Mouse (Mus musculus): ENCODE data around the gene Pctp.

Gene Pctp

DNA sequence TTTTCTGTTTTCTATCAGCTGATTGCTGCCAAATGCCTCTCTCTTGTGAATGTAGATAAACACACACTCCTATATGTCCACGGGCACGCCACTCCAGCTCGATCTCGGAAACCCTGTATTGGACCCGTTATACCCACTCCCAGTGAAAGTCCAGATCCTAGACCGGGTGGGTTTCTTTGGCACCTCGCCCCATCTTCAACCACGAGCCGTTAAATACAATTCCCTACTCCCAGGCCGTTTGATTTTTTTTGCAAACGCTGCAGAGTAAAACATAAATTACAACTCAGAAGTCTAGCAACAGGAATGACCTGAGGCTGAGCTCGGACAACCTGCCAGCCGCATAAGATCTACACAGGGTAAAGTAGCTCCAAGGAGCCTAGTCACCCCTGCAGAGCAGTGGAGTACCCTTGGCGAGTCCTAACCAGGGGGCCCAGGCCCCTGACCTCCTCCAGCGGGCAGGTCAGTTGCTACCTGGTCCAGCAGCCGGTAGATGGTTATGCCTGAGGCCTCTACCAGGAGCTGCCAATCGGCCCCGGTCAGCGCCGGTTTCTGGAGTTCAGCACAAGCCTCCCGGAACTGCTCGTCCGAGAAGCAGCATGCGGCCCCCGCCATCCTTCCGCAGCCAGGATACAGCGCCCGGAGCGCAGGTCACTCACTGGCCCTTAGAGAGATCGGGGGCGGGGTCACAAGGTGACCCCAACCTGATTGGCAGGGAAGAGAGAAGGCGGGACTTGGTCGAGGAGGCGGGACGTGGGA, at the start of gene Pctp:
Gene Pctp, minus strand, starts transcription at position 664 of the 756 bp plus-strand sequence.
- DNase-seq = peak; percentile 87 to 91

DNA sequence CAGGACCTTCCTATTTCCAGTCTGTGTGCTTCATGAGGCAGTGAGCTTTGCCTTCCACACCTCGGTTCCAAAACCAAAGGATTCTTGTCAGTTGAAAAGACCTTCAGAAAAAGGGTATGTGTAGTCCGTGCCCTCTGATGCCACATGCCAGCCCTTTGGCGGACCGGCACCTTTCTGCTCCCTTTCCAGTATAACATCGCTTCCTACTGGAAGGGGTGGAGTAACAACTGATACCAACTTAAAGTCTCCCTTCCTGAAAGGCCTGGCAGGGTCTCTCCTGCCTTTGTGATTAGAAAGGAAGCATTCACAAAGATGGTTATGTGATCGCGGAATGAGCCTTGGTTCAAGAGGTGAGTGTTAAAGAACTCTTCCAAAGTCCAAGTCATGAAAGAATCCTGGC, 47.3 kb upstream of the Pctp start:
- DNase-seq = peak; percentile 17 to 51

DNA sequence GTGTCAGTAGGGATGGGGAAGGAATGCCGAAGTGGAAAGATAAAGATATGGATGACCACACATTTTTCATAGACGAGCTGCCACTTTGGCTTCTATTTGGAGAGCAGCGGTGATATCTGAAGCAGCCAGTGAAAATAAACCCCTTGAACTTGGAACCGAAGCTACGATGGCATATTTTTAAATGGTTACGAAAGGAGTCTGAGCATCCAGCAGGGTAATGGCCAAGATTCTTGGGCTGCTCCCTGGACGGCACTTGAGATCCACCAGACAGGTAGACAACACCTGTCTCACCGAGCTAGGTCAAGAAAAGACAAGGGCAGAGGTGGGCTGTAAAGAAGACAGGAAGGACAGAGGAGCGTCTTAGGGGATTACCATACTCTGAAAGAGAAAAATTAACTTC, 44.6 kb upstream of the Pctp start:
- no peak for DNase-seq

DNA sequence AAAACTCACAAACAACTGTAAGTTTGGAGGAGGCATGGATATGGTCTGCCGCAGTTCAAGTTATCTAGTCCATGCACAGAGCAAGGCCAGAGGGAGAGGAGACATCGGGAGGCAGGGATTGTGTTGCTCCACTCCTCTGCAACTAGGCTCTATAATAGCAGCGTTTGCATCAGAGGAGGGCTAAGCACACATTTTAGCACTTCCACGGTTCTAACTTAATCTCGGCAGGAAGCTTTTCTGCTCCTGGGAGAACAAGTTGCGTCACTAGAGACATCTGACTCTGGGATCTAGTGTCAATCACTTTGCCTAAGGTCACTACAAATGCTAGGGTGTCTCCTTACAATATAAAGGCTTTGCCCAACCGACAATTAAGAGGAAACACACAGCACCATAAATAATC, 43.5 kb upstream of the Pctp start:
- DNase-seq = no peak

DNA sequence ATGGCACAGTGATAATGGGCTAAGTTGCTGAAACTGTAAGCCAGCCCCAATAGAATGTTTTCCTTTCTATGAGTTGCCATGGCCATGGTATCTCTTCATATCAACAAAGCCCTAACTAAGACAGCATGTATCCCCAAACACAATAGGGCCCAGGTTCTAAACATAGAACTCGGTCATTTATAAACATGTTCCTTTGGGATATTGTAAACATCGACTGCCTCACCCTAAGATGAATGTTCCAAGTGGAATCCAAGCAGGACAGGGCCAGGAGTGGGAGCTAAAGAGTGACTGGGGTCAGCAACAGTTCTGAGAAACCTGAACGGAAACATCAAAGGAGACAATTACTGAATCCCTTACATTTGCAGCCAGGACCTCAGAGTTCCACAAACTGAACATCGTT, 41.8 kb upstream of the Pctp start:
- peak in 1 of 2 experiments; percentile 60 for DNase-seq

DNA sequence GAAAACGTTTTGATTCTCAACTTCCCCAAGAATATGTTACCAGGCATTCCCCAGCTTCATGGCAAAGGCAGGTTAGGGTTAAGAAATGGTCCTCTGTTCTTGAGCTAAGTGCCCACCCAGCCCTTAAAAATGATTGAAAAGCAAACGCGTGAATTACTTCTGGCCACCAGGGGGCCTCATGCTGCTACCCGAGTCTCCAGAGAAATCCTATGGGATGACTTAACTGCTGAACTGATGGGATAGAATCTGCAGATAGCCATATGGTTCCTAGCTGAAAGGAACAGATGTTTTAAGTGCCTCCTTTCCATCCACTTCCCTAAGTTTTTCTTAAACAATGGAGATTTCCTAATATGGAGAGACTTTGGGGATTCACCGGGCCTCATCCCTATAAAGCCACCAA, 35.3 kb upstream of the Pctp start:
- DNase-seq = peak; percentile 45 to 60

DNA sequence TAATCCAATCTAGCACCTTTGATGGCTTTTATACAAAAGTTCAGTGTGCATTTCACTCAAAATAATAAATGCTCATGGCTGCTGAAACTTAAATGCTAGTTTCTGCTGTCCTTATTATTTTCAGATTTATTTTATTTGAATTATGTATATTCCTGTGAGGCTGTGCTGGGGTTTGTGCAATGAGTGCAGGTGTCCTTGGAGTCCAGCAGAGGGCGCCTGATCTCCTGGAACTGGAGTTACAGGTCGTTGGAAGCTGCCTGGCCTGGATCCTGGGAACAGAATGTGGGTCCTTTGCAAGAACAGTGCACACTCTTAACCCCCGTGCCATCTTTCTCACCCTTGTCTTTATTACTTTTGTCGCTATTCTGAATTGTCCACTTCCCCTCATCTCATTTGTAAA, 33.7 kb upstream of the Pctp start:
- peak in 1 of 2 experiments; percentile 46 for DNase-seq

DNA sequence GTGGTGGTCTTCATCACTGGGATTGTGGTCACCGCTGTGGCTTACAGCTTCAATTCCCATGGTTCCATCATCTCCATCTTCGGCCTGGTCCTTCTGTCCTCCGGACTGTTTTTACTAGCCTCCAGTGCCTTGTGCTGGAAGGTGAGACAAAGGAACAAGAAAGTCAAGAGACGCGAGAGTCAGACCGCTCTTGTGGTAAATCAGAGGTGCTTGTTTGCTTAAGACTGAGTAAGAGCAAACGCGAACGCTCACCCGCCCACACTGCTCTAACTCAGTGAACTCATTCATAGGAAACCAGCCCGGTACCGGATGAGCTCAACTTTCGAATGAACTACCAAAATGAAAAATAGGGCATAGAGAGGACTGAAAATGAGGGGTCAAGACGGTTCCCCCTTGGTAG, 32.8 kb upstream of the Pctp start:
- DNase-seq = peak in 1 of 2 experiments; percentile 49

DNA sequence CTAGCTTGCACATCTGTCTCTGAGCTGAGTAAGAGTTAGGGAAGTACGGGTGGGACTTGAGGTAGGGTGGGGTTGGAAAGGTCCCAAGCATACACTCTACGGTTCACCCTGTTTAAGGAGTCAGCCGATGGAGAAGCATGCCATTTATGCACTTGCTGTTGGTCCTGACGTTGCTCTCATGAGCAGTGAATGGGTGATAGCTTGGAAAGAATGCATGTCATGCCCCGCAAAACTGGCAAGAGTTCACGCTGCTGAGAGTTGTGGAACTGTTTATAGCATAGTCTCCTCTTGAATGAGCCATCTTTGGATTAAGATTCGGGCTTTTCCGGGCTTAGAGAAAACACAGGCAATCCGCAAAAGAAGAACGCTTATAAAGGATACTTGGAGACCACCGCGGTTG, 32.0 kb upstream of the Pctp start:
- DNase-seq = peak; percentile 32 to 49

DNA sequence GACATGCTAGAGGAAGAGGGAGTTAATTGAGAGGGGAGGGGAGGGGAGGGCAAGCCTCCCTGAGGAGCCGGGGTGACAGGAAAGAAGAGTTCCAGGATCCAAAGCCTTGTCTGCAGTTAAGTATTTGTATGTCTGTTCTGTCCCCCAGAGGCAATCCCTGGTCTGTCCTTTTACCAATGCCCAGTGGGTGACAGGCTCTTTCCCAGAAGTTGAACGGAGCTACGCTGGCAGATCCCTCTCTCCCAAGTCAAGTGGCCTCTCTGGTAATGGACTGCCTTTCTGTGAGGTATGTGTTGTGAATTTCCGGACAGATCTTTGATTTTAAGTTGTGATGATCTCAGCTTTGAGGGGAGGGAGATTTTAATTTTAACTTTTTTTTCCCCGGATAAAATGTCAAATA, 30.7 kb upstream of the Pctp start:
- DNase-seq = no peak

DNA sequence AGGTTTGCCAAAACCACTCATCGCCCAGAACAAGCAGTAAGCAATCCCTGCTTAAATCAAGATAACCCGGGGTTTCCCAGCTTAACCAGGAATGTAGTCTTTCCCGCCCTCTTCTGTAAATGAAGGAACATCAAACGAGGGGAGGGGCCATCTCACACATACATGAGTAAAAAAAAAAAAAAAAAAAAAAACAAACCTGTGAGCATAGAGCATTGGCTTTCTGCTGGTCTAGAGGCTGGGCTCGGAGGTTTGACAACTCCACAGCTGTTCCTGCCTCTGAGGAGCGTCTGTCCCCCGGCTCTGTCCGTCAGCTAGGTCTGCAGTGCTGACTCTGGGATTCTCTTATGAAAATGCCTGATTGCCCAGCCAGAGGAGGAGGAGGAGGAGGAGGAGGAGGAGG, 30.1 kb upstream of the Pctp start:
- DNase-seq = peak in 1 of 2 experiments; percentile 57

DNA sequence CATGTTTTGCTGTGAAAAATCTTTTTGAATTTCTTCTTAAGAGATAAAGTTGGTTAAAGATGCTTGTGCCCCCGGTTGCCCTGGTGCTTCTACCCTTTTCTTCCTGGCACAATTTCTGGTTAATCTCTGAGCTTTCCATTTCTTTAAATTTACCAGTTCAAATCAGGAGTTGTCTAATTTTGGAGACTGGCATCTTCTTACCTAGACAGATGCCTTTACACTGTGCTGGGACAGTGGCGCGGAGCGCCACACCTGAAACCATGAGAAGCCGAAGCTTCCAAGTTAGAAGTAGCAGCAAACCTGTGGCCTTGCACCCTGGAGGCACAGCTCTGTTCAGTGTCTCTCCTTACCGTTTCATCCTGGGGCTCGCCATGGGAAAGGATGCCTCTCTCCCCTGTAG, 28.4 kb upstream of the Pctp start:
- DNase-seq = no peak

DNA sequence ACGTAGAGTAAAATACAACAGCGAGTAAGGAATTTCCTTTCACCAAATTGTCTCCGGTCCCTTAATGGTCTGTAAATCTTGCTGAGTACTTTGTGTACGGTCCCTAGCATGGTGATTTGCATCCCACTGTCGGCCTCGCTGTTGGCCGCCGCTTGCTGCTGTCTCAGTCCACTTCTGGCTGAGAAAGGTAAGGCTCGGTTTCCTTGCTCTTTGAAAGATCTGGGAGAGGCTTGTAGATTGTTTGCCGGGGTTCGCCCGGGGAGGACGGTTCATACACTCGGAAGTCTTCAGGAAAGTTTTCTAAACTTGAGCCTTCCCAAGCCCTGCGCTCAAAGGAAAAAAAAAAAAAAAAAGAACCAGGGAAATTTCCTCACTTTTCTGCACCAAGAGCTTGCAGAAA, 27.9 kb upstream of the Pctp start:
- DNase-seq = peak; percentile 65 to 68

DNA sequence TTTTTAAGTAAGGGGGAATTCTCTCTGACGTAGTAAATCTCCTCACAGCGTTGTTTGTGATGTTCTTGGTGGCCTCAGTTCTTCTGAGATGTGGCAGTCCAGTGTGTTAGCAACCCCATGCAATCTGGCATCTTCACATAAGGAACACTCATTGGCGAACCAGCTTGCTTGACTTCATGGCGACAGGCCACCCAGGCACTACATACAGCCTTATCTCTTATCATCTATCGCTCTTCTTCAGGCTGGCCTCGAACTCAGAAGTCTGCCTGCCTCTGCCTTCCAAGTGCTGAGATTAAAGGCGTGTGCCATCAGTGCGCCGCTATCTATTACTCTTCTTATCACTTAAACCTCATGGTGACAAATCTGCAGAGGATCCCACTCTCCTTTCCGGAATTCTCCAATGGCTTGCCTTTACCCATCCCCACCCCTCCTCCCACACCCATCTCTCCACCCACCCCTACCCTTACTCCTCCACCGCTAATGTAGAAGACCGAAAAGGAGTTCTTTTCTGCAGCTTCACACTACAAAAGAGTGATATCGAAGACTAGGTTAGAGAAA, 27.2 kb upstream of the Pctp start, which contains the start of gene Tmem100:
Gene Tmem100, plus strand, starts transcription at position 508 of the 558 bp plus-strand sequence.
- DNase-seq = no peak

DNA sequence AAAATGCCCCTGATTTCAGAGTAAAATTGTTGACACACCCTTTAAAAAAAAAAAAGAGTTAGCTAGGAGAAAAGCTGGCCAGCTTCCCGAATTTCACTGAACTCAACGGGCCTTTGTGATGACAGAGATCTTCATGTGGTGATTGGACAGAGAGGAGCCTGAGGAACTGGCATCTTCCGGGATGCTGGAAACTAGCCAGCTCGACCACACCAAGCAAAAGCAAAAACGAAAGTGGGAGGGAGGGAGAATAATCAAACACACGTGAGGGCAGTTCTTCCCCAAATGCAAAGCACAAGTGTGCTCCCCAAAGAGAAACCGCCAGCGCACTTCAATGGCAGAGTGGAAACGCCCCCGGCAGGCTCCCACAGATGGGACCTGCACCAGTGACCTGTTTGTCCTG, 26.7 kb upstream of the Pctp start:
- peak; percentile 78 to 87 for DNase-seq

DNA sequence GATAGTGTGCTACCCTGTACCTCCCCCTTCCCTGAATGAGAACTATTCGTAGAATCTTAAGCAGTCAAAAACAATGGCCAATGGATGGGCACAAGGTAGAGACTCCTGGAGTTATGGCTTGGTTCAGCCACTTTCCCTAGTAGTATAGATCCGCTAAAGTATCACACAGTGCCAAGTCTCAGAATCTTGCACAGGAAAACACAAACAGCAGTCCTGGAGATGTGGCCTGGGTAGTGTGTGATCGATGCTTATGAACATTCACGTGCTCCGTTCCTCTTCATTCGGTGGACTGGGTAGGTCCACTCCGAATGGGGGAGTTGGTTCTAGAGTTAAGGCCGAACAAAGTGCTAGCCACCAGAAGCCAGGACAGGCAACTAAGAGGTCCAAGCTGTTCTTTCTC, 26.1 kb upstream of the Pctp start:
- no peak for DNase-seq

DNA sequence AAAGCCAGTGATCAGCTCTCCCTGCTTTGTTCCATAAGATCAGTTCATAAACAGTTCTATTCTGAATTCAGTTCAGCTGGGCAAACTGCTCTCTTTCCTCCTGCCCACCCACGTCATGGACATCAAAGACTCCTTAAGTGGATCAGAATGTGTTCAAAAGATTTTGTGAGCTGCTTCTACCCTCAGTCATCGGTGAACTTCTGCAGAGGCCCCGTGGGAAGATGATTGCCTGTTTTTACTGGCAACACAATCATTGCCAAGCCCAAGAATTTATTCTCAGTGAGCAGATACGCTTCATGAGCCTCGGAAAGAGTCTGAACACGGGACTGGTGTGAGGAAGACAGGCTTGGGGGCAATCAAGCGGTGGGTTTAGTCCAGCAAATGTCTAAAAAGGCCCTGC, 24.5 kb upstream of the Pctp start:
- DNase-seq = no peak

DNA sequence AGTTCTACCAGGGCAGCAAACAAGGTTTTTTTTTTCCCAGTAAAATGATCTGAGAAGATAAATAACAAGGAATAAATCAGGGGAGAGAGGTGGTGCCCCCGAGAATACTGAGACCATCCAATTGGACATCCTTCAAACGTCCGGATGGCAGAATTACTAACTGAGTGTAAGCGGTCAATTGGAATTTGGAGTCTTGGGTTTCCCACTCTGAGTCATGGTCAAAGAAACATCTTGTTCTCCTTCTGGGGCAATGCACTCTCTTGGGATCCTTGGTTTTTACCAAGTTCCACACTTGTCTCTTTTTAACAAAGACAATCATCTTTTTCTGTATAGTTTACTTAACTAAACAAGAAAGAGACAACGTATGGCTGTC, 24.1 kb upstream of the Pctp start:
- DNase-seq = no peak

DNA sequence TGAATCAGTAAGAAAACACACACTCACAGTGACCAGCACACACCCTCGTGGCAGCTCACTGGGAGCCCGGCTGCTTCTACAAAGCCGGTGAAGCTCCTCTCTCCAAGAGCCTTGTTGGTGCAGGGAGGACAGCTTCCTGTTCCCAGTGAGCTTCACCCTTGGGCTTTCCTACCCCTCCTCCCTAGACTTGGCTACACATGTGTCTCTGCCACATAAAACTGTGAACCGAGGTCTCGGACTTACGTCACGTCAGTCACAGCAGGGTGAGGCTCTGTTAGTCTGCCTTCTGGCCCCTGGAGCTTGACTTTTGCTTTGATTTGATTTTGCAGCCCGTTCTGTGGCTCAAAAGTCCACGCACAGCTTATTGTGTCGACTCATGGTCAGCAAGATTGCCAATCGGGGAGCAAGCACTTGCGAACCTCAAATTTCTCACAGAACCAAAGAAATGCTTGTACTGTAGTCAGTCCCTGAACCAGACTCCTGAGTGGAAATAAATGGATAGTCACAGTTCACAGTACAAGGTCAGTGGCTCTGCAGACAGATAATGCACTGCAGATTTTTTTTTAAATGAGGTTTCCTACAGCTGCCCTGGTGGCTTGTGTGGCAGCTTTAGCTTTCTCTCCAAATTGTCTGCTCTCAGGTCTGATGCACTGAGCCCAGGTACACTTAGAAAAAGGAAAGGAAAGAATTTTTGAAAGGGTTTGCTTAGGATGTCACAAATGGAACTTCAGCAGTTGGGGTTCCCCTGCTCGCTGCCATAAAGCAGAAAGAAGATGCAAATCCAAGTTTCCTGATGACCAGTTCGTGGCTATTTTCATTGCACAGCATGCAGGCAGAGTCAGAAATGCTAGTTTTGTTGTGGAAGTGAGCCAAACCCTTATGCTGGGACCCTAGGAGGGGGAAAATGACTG, 23.5 kb upstream of the Pctp start:
- peak; percentile 40 to 61 for DNase-seq

DNA sequence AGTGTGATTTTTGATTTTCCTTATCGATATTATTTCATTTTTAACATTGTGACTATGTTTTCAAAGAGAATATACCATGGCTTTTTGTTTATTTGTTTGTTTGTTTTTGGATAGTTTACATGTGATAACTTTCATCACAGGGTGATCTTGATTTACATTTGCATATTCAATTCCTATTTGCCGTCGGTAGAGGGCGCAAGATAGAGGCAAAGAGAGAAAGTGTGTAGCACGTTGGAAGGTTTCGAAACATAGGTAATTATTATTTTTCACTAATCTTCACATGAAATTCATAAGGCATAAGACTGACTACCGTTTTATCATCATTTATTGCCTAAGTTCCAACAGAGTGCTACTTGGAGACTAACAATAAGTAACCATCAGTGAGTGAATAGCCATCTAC, 16.5 kb upstream of the Pctp start:
- peak in 1 of 2 experiments; percentile 49 for DNase-seq

DNA sequence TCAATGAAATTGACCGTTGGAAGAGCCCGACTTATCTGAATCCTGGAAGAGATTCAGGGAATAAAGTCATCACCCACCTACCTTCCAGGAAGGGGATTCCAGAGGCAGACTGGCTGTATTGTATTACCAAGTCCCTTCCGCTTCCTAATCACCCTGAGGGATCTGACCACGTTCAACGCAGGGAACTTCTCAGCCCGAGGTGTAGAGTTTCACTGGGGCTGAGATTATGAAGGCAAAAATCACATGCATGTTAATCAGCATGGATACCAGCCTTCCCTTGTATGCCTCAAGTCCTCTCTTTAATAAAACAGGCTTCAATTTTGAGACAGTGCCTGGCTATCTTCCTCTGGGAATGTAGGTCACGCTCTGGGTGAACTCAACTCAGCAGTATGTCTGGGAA, 12.6 kb upstream of the Pctp start:
- no peak for DNase-seq

DNA sequence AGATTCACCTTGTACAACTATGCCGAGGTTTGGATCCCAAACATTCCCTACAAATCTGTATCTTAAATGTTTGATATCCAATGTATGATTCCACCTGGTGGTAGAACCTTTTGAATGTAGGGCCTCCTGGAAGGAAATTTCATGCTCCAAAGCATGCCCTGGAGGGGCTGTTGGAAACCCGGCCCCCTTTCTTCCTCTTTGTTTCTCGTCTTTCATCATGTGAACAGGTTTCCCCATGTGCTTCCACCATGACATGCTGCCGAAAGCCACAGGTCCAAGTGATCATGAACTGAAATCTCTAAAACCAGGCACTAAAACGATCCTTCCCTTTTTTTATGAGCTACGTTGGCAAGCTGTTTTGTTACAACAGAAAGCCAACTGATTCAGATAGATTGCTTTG, 11.0 kb upstream of the Pctp start:
- DNase-seq = no peak

DNA sequence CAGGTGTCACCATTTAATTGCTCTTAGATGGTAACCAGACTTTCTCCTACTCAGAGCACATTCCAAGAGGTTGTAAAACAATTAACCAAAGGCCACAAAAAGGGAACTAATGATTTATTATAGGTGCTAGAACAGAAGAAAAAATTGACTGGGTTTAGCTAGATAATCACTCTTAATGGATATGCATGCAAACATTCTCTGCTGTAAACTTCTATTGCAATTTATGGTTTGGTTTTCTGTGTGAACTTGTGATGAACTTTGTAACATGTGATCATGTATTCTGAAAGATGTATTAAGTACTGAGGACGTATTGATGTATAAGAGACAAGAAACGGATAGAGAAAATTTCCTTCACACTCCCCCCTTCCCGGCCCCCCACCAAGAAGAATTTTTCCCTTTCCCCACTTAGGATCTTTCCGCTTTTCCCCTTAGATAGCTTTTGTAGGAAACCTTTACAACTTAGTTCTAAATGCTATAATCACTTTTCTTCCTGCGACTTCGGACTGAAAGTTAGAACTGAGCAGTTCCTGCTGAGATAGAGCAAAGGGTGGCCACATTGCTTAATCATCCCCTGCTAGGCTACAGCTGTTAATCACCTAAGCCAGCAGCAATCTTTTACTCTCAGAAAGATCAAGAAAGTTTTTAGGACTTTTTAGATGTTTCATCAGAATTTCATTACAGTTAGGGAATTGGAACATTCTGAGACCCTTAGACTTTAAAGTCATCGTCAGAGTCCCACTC, 5.3 kb upstream of the Pctp start:
- DNase-seq = no peak

Measured in lung, adult 18-20 months (tissue).